Mouse (Mus musculus) midbrain, embryonic 10.5 days (tissue): ENCODE measurements around the gene Pom121. TPM values are rescaled to one million over a fixed set of nuclear protein-coding genes. Genes with fewer than 3 reads are reported as not detected.

Source experiments
- DNase-seq: peaks from one replicate; pipeline ENCODE4 v3.0.0-alpha.2; 2017; ENCODE audit warnings: low spot score
- H3K27ac ChIP-seq: fragments of 300-500 bp; sonication (generic); replicated peaks from 2 replicates; pipeline ENCODE4 v1.5.1; 2016; ENCODE audit warnings: mild to moderate bottlenecking
- H3K27me3 ChIP-seq: fragments of 300-500 bp; sonication (generic); 2 replicates; pipeline ENCODE4 v1.6.1; 2016; ENCODE audit warnings: low read depth, mild to moderate bottlenecking; ENCODE audit not compliant: poor library complexity, severe bottlenecking
- H3K36me3 ChIP-seq: fragments of 300-500 bp; sonication (generic); 2 replicates; pipeline ENCODE4 v1.6.1; 2016; ENCODE audit warnings: mild to moderate bottlenecking, moderate library complexity
- H3K4me1 ChIP-seq: fragments of 300-500 bp; sonication (generic); 2 replicates; pipeline ENCODE4 v1.6.1; 2016
- H3K4me3 ChIP-seq: fragments of 300-500 bp; sonication (generic); 2 replicates; pipeline ENCODE4 v1.5.1; 2016; ENCODE audit warnings: mild to moderate bottlenecking, moderate library complexity
- H3K9me3 ChIP-seq: fragments of 300-500 bp; sonication (generic); replicated peaks from 2 replicates; pipeline ENCODE4 v1.6.1; 2016; ENCODE audit warnings: mild to moderate bottlenecking
- WGBS: fragments of 180-500 bp; shearing (Covaris S2); methylation state at CpG from one replicate; pipeline ENCODE4 v1.1.7; 2016; 5-methylcytosine and 5-hydroxymethylcytosine counted together
- microRNA-seq: library from miRNA; unstranded; fragments of <30 nt; microRNA quantifications from one replicate; pipeline ENCODE4, GENCODE M21; 2017
- polyA plus RNA-seq: library from polyadenylated mRNA; unstranded; fragments of >200 nt; fragmentation: Nextera tagmentation; extraction: Ambion mirVana; gene quantifications from 2 replicates; pipeline ENCODE4 v1.2.1, GENCODE M21; 2016

Pom121 gene
- polyA plus RNA-seq, 1 experiment from 2014 or later = 17.4 TPM

- H3K27ac ChIP-seq = no peak overlapping the region
- H3K9me3 ChIP-seq = no peaks in the 10 kb centered on the region
- H3K4me3 ChIP-seq = no peak overlapping the region
- DNase-seq = peak; percentile 6
- 90% methylated on average over 6 of the region's 6 CpGs for WGBS
- no peaks in the 10 kb centered on the region for H3K27me3 ChIP-seq
- peaks cover 2% of the 10 kb centered on the region for H3K4me1 ChIP-seq
- no peaks in the 10 kb centered on the region for H3K36me3 ChIP-seq
Observed at GRCm38 (mm10) chr5:135331161-135331560, 63.2 kb downstream of the Pom121 start.

DNA sequence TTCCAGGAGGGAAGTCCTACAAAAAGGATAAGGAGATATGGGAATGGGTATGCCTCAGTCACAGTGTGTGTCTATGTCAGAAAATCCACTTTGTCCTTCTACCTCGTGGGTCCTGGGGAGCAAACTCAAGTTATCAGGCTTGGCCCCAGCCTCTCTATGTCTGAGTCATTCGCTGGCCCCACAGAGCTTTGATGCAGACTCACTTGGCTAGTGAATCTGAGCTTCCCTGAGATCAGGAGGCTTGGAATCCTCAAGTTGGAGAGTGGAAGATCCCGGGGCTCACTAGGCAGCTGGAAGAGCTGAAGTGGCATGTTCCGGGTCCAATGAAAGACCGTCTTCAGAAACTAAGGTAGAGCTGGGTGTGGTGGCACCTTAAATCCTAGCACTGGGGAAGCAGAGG, 64.1 kb downstream of the Pom121 start:
- H3K4me3 ChIP-seq = no peak overlapping the region
- DNase-seq = peak; percentile 7

GRCm38 (mm10) chr5:135329471-135329870, 64.9 kb downstream of the Pom121 start:
- WGBS = 80% methylated on average over 4 of the region's 4 CpGs
- no peaks in the 10 kb centered on the region for H3K36me3 ChIP-seq
- no peaks in the 10 kb centered on the region for H3K9me3 ChIP-seq
- H3K27me3 ChIP-seq = no peaks in the 10 kb centered on the region
- H3K27ac ChIP-seq = no peak overlapping the region
- peaks cover 10% of the 10 kb centered on the region for H3K4me1 ChIP-seq
- peak; percentile 4 for DNase-seq
- H3K4me3 ChIP-seq = no peak overlapping the region

More for the DNA sequence above, 64.1 kb downstream of the Pom121 start:
- H3K27me3 ChIP-seq = no peaks in the 10 kb centered on the region
- WGBS = 86% methylated on average over 5 of the region's 5 CpGs
- H3K9me3 ChIP-seq = no peaks in the 10 kb centered on the region
- H3K36me3 ChIP-seq = no peaks in the 10 kb centered on the region
- H3K27ac ChIP-seq = no peak overlapping the region
- peaks cover 10% of the 10 kb centered on the region for H3K4me1 ChIP-seq

Small RNA genes lying within 50 kb of the gene (microRNA-seq; reads per million reads assigned to microRNA genes)
- gene Mir7033 = 5.7 reads per million, percentile 13 among the genes with 10 or more reads in this experiment

Other genes starting within 250 kb of the Pom121 start
- 23.6 and 25.8 TPM in 2 replicates for gene Tbl2, start 244.9 kb downstream of the Pom121 start, polyA plus RNA-seq
- gene Bcl7b, start 226.3 kb downstream of the Pom121 start, polyA plus RNA-seq = 49.4 and 49.5 TPM in 2 replicates
- 49.3 and 51.5 TPM in 2 replicates for gene Baz1b, start 207.3 kb downstream of the Pom121 start, polyA plus RNA-seq
- gene Fzd9, start 143.3 kb downstream of the Pom121 start, polyA plus RNA-seq = 15.5 and 16.0 TPM in 2 replicates
- gene Fkbp6, start 44.5 kb downstream of the Pom121 start, polyA plus RNA-seq = 0.11 TPM in 1 of 2 replicates, not detected in the other
- gene Trim50, start 41.3 kb downstream of the Pom121 start, polyA plus RNA-seq = not detected in 2 replicates
- gene Nsun5, start 24.6 kb downstream of the Pom121 start, polyA plus RNA-seq = 45.2 and 46.0 TPM in 2 replicates
- 64.9 and 73.0 TPM in 2 replicates for gene Hip1, start 150.6 kb upstream of the Pom121 start, polyA plus RNA-seq
- not detected in 2 replicates for gene Ccl26, start 169.0 kb upstream of the Pom121 start, polyA plus RNA-seq
- 1.0 and 1.8 TPM in 2 replicates for gene Ccl24, start 178.5 kb upstream of the Pom121 start, polyA plus RNA-seq
- 61.9 and 65.4 TPM in 2 replicates for gene Rhbdd2, start 238.1 kb upstream of the Pom121 start, polyA plus RNA-seq